Mouse (Mus musculus) megakaryocyte, embryonic 14.5 days (primary cell): ENCODE results near the gene Cpm.

Source experiments
- FLI1 ChIP-seq: IDR thresholded peaks from 2 replicates; pipeline ENCODE4 v1.6.1; 2012; ENCODE audit warnings: low read length, inconsistent platforms, mixed read lengths
- GATA1 ChIP-seq: IDR thresholded peaks from 3 replicates; pipeline ENCODE4 v1.6.1; 2012; ENCODE audit warnings: mixed read lengths, low read length, inconsistent platforms, borderline replicate concordance

DNA sequence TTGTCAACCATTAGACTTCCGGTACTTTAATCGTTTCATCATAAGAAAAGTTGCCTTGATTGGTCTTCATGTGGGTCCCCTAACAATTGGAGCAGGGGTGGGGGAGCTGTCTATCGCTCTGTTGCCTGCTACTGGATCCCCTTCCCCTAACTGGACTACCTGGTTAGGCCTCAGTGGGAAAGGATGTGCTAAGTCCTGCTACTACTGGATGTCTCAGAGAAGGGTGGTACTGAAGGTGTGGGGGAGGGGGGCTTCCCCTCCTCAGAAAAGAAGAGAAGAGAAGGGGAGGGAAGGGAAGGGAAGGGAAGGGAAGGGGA is 3.0 kb upstream of the Cpm start:
- TF ChIP-seq GATA1 (no peak), FLI1 (no peak)
